Mouse (Mus musculus): ENCODE measurements around the gene Ftcd. TPM values are rescaled to one million over a fixed set of nuclear protein-coding genes. Genes with fewer than 3 reads are reported as not detected.

Ftcd gene
- polyA plus RNA-seq, 3 experiments from 2014 or later: not detected

- ATAC-seq: no peak
Measured at GRCm38 (mm10) chr10:76612473-76612872, 37.0 kb downstream of the Ftcd start.

- ATAC-seq: no peak
Measured at GRCm38 (mm10) chr10:76622411-76622810, 47.0 kb downstream of the Ftcd start.

- ATAC-seq: no peak
Measured at GRCm38 (mm10) chr10:76622928-76623680, 47.7 kb downstream of the Ftcd start, which contains the start of gene Col6a2. Gene Col6a2, minus strand, starts transcription at chr10:76623630.

- no peak for ATAC-seq
Measured at GRCm38 (mm10) chr10:76623734-76624133, 48.3 kb downstream of the Ftcd start.

- no peak for ATAC-seq
Measured at GRCm38 (mm10) chr10:76624903-76625302, 49.5 kb downstream of the Ftcd start.

- ATAC-seq: no peak
Measured at GRCm38 (mm10) chr10:76627714-76628113, 52.3 kb downstream of the Ftcd start.

GRCm38 (mm10) chr10:76630657-76631056 is 55.2 kb downstream of the Ftcd start:
- no peak for ATAC-seq

- ATAC-seq: no peak
Measured at GRCm38 (mm10) chr10:76632630-76633029, 57.2 kb downstream of the Ftcd start.

GRCm38 (mm10) chr10:76634094-76634571 is 58.7 kb downstream of the Ftcd start:
- ATAC-seq: no peak

GRCm38 (mm10) chr10:76634584-76634983 is 59.1 kb downstream of the Ftcd start:
- ATAC-seq: no peak

GRCm38 (mm10) chr10:76636026-76636425 is 60.6 kb downstream of the Ftcd start:
- ATAC-seq: no peak

GRCm38 (mm10) chr10:76636601-76637000 is 61.2 kb downstream of the Ftcd start:
- no peak for ATAC-seq

Other genes starting within 250 kb of the Ftcd start
- 1 to 10 TPM; 1.4 to 2.3 (median 1.7) TPM for gene Dip2a, start 230.4 kb upstream of the Ftcd start, polyA plus RNA-seq (2017; shearing (Covaris generic))
- gene AC141477.1, start 135.2 kb upstream of the Ftcd start, polyA plus RNA-seq (2017; shearing (Covaris generic)): 1 to 10 TPM in 2 of 3 experiments, not detected in 1; 2.5 to 6.2 TPM
- 10 to 100 TPM; 12.2 to 13.8 (median 13.5) TPM for gene Pcnt, start 132.9 kb upstream of the Ftcd start, polyA plus RNA-seq (2017; shearing (Covaris generic))
- not detected for gene 2610028H24Rik, start 126.6 kb upstream of the Ftcd start, polyA plus RNA-seq (2017; shearing (Covaris generic))
- 10 to 100 TPM; 41.0 to 56.4 (median 54.3) TPM for gene Mcm3ap, start 106.7 kb upstream of the Ftcd start, polyA plus RNA-seq (2017; shearing (Covaris generic))
- gene Ybey, start 106.5 kb upstream of the Ftcd start, polyA plus RNA-seq (2017; shearing (Covaris generic)): 1 to 10 TPM; 3.4 to 4.4 (median 3.4) TPM
- 10 to 100 TPM in 2 of 3 experiments, 1 to 10 TPM in 1; 9.7 to 17.3 (median 12.5) TPM for gene Lss, start 44.1 kb upstream of the Ftcd start, polyA plus RNA-seq (2017; shearing (Covaris generic))
- not detected for gene Spatc1l, start 13.4 kb upstream of the Ftcd start, polyA plus RNA-seq (2017; shearing (Covaris generic))
- gene Col6a2, start 48.0 kb downstream of the Ftcd start, polyA plus RNA-seq (2017; shearing (Covaris generic)): not detected
- gene Col6a1, start 150.5 kb downstream of the Ftcd start, polyA plus RNA-seq (2017; shearing (Covaris generic)): not detected

All from inflammation-experienced regulatory T-cells, adult 6 months (primary cell).